Mouse (Mus musculus) G1E (cell line): ENCODE measurements at regions not wholly inside any gene's neighbourhood (a gene's known extent, or its start where the extent isn't known, plus 50 kb on each side); places are given as distances from the start of the nearest gene placed in this dataset.

Experiments used
- ATAC-seq: 2 replicates; pipeline ENCODE4 v1.8.0; 2016; ENCODE audit warnings: mild to moderate bottlenecking; ENCODE audit not compliant: insufficient number of reproducible peaks, poor library complexity, low FRiP score, severe bottlenecking; ENCODE audit errors: extremely low read depth
- DNase-seq: peaks from one replicate; pipeline ENCODE4 v3.0.0; 2012; ENCODE audit warnings: low spot score
- H3K27me3 ChIP-seq: 2 replicates; pipeline ENCODE4 v1.6.1; 2012; ENCODE audit warnings: mild to moderate bottlenecking, low read length, inconsistent platforms; ENCODE audit not compliant: insufficient read depth
- H3K36me3 ChIP-seq: replicated peaks from 2 replicates; pipeline ENCODE3; 2012; ENCODE audit warnings: mild to moderate bottlenecking, inconsistent platforms
- H3K4me1 ChIP-seq: 2 replicates; pipeline ENCODE4 v1.6.1; 2012; ENCODE audit warnings: low read depth, low read length, inconsistent platforms, mixed read lengths; ENCODE audit not compliant: insufficient read depth
- H3K4me3 ChIP-seq: 2 replicates; pipeline ENCODE4 v1.5.1; 2012; ENCODE audit warnings: low read depth, mild to moderate bottlenecking, inconsistent platforms, low read length, moderate library complexity, mixed read lengths
- H3K9me3 ChIP-seq: replicated peaks from 2 replicates; pipeline ENCODE4 v1.6.1; 2012; ENCODE audit warnings: inconsistent platforms
- CTCF ChIP-seq: IDR thresholded peaks from 2 replicates; pipeline ENCODE4 v1.5.1; 2012; ENCODE audit warnings: low read depth, low read length, inconsistent platforms, mixed read lengths
- GATA1 ChIP-seq: IDR thresholded peaks from 2 replicates; pipeline ENCODE4 v1.6.1; 2012; ENCODE audit warnings: borderline replicate concordance, low read length, inconsistent platforms, mixed read lengths
- GATA2 ChIP-seq: IDR thresholded peaks from 2 replicates; pipeline ENCODE4 v1.6.1; 2012; ENCODE audit warnings: low read depth, low read length, inconsistent platforms, borderline replicate concordance
- POLR2AphosphoS5 ChIP-seq: IDR thresholded peaks from 2 replicates; pipeline ENCODE4 v1.6.1; 2012; ENCODE audit warnings: low read depth, low read length, inconsistent platforms; ENCODE audit not compliant: insufficient replicate concordance
- TAL1 ChIP-seq: conservative IDR thresholded peaks from 2 replicates; pipeline ENCODE4 v1.6.1; 2012; ENCODE audit warnings: low read depth, low read length, inconsistent platforms, mixed read lengths

GRCm38 (mm10) chr4:45600520-45600919 lies 68.2 kb upstream of the Shb start:
- Histone ChIP-seq H3K9me3 (no peaks in the 10 kb centered on the region), H3K4me3 (no peak overlapping the region), H3K36me3 (no peaks in the 10 kb centered on the region), H3K4me1 (no peaks in the 10 kb centered on the region), H3K27me3 (peaks cover 5% of the 10 kb centered on the region; the same call in 1 of the 2 replicates)
- no peak for DNase-seq
- no peak for ATAC-seq
- TF ChIP-seq CTCF (no peak), GATA2 (no peak), GATA1 (no peak), POLR2AphosphoS5 (no peak), TAL1 (no peak)

- H3K36me3 ChIP-seq = no peaks in the 10 kb centered on the region
- H3K4me3 ChIP-seq = no peak overlapping the region
- TF ChIP-seq CTCF = no peak
- no peak for TF ChIP-seq POLR2AphosphoS5
- TF ChIP-seq TAL1 = no peak
- TF ChIP-seq GATA2 = no peak
- TF ChIP-seq GATA1 = no peak
- H3K9me3 ChIP-seq = no peaks in the 10 kb centered on the region
- H3K27me3 ChIP-seq = peaks cover 27% of the 10 kb centered on the region
- DNase-seq (no peak), ATAC-seq (no peak)
- H3K4me1 ChIP-seq = peaks cover 5% of the 10 kb centered on the region; the same call in 1 of the 2 replicates
Measured at GRCm38 (mm10) chr4:45593435-45593991, 61.2 kb upstream of the Shb start.

GRCm38 (mm10) chr4:45592766-45593165 lies 60.5 kb upstream of the Shb start:
- Histone ChIP-seq H3K4me1 (peaks cover 5% of the 10 kb centered on the region; the same call in 1 of the 2 replicates), H3K9me3 (no peaks in the 10 kb centered on the region), H3K27me3 (peaks cover 29% of the 10 kb centered on the region), H3K36me3 (no peaks in the 10 kb centered on the region), H3K4me3 (no peak overlapping the region)
- TF ChIP-seq CTCF = no peak
- TF ChIP-seq POLR2AphosphoS5 = no peak
- TF ChIP-seq GATA1 = no peak
- no peak for TF ChIP-seq GATA2
- TF ChIP-seq TAL1 = no peak
- DNase-seq = no peak
- no peak for ATAC-seq

- TF ChIP-seq CTCF (no peak), TAL1 (no peak), GATA1 (no peak), POLR2AphosphoS5 (no peak), GATA2 (no peak)
- Histone ChIP-seq H3K4me3 (no peak overlapping the region), H3K9me3 (no peaks in the 10 kb centered on the region), H3K4me1 (peaks cover 5% of the 10 kb centered on the region; the same call in 1 of the 2 replicates), H3K36me3 (no peaks in the 10 kb centered on the region), H3K27me3 (peaks cover 27% of the 10 kb centered on the region)
- ATAC-seq = no peak
- no peak for DNase-seq
Measured at GRCm38 (mm10) chr4:45591405-45592315, 59.4 kb upstream of the Shb start.

- DNase-seq (no peak), ATAC-seq (no peak)
- Histone ChIP-seq H3K4me1 (peaks cover 5% of the 10 kb centered on the region; the same call in 1 of the 2 replicates), H3K27me3 (peaks cover 34% of the 10 kb centered on the region), H3K4me3 (no peak overlapping the region), H3K36me3 (no peaks in the 10 kb centered on the region), H3K9me3 (no peaks in the 10 kb centered on the region)
- no peak for TF ChIP-seq CTCF
- TF ChIP-seq GATA2 = no peak
- no peak for TF ChIP-seq POLR2AphosphoS5
- TF ChIP-seq GATA1 = no peak
Measured at GRCm38 (mm10) chr4:45590836-45591235, 58.6 kb upstream of the Shb start.

- Histone ChIP-seq H3K4me3 (no peak overlapping the region), H3K27me3 (peaks cover 54% of the 10 kb centered on the region), H3K4me1 (peaks cover 5% of the 10 kb centered on the region; the same call in 1 of the 2 replicates), H3K36me3 (no peaks in the 10 kb centered on the region), H3K9me3 (no peaks in the 10 kb centered on the region)
- no peak for ATAC-seq
- no peak for TF ChIP-seq TAL1
- TF ChIP-seq CTCF = no peak
- no peak for TF ChIP-seq GATA2
- TF ChIP-seq GATA1 = no peak
- TF ChIP-seq POLR2AphosphoS5 = no peak
- no peak for DNase-seq
Measured at GRCm38 (mm10) chr4:45588322-45588721, 56.1 kb upstream of the Shb start.
